Mouse (Mus musculus) left cerebral cortex, adult 18-20 months (tissue): ENCODE measurements at regions not wholly inside any gene's neighbourhood (a gene's known extent, or its start where the extent isn't known, plus 50 kb on each side); places are given as distances from the start of the nearest gene placed in this dataset.
"Not testable (repeated sequence)": the region's sequence is repeated elsewhere in the genome, so short reads cannot be mapped to it uniquely, and the experiment has no call there.

Experiments
- DNase-seq, 2 experiments: peaks; one replicate each; pipeline ENCODE4 v3.0.0; 2021 to 2022; ENCODE audit warnings: low spot score in 2 of 2, mixed read lengths in 1 of 2

DNA sequence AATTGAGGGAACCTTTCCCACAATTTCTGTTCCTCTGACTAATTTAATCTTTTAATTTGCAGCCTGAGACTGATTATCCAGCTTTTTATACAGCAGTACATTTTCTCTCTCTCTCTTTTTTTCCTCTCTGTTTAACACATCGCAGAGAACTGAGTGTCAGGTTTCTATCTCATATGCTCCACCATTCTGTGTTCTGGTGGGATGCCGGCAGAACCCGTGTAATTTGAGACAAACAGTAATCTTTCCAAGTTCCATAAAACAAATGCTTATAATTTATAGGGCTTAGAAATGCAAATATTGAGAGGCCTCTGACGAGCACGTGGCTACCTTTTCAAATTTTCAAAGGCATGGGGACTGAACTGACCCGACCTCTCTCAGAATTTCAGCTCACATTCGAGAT lies 59.1 kb downstream of the Zbtb18 start:
- no peak for DNase-seq

DNA sequence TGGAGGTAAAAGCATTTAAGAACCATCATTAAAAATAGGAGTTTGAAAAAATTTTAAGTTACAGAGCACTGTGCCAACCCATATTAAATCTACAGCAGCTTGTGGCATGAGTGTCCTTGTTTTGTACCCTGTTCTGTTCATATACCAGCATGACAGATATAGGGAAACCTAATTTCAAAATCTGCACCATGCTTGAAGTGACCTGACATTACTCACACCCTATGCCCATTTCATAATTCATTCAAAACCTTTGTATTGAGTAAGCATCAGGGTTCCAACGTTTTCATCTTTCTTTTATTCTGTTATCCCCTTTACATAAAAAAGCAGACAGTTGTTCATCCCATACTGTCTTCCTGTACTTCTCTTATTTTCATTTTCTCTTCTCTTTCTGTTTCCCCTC lies 61.8 kb downstream of the Zbtb18 start:
- no peak for DNase-seq

DNA sequence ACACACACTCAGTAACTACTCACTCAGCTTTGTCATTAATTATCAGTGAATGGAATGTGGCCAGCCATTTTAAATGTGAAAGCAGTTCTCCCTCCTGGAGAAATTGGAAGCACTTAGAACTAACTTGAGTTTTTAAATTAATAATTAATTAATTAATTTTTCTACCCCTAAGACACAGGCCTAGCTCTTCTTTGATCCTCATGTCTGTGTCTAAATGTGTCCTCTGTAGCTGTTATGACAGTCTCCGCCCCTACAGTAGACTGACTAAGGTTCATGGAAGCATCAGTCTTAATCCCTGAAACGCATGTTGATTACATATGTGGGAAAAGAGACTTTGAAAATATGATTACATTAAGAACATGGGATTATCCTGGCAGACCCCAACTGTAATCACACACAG lies 62.6 kb downstream of the Zbtb18 start:
- no peak for DNase-seq

DNA sequence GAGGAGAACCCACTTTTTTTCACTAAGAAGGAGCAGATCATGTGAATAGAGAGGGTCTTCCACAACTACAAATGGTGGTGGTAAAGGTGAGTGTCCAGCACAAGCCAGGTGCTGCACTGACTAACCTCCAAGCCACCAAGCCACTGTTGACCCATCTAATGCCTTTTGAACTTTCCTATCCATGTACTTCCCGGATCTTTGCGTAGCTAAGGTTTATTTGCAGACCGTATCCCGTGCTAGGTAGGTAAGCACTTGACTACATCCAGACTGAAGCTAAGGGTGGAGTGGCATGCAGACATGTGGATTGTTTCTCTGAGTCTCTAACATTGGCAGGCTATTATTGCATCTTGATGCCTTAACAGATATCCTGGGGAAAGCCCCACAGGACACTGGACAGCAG lies 65.2 kb downstream of the Zbtb18 start:
- not testable (repeated sequence) for DNase-seq

DNA sequence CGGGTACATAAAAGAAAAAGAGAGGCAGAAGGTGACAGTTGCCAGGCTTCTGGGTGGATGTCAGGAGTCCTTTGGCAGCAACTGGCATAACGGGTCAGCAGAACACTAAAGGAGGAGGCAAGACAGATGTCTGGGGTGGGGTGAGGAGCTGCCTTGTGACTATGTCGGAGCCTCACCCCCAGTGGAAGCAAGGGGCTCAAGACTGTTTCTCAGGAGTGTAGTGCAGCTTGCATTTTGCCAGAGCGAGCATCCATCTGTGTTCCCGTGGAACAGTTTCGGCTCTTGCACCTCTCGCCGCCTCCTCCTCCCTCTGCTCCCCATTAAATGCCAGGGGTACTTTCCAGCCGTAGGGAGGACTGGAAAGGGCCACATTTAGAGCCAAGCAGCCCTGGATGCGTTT lies 67.6 kb downstream of the Zbtb18 start:
- peak; percentile 33 to 36 for DNase-seq

DNA sequence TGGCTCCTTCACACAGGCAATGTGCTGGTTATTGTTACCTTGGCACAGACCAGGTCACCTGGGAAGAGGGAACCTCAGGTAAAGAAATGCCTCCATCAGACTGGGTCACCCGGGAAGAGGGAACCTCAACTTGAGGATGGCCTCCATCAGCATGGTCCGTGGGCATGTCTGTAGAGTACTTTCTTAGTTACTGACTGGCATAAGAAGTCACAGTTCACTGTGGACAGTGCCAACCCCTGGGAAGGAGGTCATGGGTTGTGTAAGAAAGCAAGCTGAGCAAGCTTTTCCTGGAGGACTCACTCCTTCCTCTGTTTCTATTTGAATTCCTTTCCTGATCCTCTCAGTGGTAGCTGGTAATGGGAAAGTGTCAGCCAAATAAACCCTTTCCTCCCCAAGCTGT lies 70.0 kb downstream of the Zbtb18 start:
- DNase-seq = no peak

DNA sequence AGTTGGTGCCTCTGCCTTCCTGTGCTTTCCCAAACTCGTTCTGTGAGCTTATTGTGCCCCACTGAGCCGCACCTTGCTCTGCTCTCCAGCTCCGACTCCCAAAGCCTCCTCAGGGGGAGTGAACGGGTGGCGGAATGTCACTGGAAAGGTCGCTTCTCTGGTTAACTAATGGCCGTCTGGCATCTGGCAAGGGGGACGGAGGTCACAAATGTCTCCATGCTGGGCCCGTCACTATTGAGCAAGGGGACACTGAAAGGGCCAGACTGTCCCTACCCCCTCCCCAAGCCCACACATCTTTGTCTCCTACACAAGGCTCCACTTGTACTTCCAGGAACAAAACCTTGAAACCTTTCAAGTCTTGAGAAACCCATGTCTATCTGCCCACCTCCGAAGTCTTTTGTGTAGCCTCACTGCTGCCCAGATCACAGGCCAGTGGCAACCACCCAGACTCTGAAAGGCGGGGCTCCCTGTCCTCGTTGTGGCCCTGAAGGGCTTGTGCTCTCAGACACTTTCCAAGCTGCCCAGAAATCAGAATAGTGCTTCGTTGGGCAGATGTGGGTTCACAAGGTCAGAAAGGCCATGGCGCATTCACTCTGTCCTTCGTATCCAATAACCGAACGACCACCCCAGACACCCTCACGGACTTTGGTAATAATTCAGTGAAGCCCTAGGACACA lies 75.9 kb downstream of the Zbtb18 start:
- no peak for DNase-seq

DNA sequence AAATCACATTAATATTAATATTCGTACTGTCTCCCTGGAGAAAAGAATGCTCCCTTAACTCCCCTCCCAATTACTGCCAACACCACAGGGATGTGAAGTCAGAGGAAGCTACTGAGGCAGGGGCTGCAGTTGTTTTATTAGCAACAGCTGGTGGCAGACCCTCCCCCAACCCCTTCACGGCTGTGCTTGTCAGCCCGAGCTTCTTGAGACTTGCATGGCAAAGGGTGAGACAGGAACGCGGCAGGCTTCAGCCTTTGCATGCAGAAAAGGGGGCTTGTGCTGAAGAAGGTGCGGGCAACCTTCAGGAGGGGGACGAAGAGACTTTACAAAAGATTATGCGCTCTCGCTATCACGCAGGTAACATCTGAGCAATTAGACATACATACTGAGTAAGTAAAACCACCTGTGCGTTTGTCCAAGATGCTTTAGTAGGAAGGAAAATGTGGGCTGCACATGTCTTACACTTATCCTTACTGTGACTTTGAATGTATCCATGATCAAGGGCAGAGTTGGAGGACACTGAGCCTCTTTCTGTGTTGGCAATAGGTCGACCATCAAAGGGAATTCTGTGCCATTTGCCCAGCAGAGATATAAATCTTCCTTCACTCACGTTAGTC lies 76.9 kb downstream of the Zbtb18 start:
- no peak for DNase-seq

DNA sequence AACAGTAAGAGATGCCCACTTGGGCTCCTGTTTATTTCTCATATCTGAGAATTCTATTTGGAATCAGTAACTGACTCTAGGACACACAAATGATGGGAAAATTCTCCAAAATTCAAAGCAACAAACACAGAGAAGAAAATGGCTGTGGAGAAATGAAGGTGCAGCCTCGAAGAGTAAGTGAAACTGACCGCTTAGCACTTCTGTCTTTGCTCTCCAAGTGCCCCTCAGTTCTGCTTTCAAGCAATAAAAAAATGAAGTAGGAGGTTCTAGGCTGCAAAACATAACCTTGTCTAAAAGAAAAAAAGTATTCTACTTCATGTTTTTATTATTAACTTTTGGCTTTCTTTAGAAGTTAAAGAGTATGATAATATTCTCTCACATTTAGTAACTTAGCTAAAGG lies 79.0 kb downstream of the Zbtb18 start:
- DNase-seq = no peak

DNA sequence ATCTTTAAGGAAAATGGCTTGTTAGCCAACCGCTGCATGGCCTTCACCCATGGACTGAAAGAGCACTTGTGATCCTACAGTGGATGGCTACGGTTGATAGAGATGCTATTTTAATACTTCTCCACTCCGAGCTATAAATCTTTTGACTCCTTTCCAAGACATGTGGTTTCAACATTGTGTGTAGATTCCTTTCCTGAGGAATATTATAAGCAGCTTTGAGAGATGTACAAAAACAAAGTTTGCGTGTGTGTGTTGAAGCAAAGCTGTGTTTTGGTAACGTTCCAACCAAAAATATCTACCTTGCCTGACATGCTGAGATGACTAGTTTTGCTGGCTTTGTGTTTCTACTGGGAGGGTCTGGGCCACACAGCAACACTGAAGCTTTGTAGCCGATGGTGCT lies 83.0 kb downstream of the Zbtb18 start:
- DNase-seq = no peak

DNA sequence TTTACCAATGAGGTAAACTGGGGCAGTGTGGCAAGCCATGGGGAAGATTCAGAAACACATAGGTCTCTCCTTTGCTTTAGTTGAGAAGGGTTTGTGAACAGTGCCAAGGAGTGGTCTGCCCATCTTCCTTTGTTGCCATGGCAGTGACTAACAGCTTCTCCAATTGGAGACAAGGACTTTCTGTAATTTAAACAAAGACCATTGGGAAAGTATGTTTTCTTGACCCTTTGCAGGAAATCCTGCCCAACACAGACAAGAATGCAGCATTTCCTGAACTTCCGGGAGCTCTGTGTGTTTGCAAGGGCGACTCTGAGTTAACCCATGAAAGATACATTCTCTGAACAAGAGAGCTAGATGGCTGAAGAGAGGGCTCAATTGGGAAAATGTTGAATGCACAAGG lies 89.6 kb downstream of the Zbtb18 start:
- DNase-seq = no peak

DNA sequence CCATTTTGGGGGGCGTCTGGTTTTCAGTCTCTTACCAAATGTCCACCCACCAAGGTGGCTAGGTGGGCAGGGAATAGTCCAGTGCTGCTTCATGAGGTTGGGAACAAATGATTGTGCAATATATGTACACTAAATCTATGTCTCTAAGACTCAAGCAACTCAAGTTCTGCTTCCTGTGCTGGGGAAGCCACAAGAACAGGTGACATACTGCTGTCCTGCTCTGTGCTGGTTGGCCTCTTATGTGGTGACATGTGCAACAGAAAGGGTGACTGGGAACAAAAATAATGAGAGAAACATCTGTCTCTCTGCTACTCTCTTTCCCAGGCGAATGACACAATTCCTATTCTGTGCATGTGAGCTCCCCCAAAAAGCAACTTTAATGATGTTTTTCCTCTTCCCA lies 90.5 kb downstream of the Zbtb18 start:
- DNase-seq = no peak

DNA sequence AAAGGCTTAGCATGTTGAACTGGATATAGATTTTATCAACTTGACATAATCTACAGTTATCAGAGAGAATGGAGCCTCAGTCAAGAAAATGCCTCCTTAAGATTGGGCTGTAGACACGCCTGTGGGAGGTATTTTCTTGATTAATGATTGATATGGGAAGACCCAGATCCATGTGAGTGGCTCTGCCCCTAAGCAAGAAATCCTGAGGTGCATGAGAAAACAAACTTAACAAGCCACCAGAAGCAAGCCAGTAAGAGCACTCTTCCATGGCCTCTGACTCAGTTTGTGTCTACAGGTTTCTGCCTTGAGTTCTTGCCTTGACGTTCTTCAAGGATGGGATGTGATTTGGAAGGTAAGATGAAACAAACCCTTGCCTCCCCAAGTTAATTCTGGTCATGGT lies 91.2 kb downstream of the Zbtb18 start:
- no peak for DNase-seq

DNA sequence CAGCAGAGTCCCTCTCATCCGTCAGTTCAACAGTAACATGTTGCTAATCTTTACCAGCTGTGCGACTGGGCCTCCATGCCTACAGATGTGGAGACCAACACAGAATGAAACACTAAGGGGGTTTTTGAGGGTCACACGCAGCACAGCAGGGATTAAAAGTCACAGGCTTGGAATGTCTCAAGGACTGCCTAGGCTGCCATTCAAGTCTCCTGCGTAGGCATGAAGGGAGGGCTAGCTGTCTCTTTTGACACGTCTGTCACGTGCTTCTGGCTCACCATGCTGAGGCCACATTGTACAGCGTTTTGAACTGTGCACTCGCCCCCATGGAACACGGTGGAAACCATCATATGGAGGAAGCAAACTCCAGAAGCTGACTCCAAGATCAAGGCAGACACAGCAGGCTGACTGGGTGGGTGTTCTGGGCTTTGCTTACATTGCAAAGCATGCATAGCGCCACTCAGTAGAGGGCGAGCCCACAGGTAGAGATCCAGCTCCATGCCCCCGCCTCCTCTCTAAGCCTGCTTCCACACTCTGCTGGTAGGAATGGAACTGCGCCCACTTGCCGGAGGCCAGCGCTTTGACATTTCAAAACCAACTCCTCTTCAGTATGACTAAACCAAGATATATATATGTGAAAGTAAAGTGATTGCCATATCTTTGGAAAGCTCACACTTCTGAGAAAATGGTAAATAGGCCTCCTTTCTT lies 103.0 kb downstream of the Zbtb18 start:
- peak; percentile 70 to 85 for DNase-seq

DNA sequence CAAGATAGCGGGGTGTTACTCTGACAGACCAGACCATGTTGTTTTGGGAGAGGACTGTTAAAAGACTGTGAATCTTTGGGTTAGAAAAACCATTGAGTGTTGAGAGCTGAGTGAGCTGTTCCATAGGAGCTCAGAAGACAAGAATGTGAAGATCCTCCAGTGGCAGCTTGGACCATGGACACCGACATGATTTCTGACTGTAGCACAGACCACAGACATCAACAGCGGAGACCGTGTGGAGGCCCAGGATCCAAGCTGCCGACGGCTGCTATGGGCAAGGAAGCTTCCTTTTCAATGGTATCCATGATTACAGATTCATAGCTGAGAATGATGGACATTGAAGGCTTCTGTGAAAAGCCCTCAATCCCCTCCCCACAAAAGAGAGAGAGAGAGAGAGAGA lies 105.6 kb downstream of the Zbtb18 start:
- no peak for DNase-seq

DNA sequence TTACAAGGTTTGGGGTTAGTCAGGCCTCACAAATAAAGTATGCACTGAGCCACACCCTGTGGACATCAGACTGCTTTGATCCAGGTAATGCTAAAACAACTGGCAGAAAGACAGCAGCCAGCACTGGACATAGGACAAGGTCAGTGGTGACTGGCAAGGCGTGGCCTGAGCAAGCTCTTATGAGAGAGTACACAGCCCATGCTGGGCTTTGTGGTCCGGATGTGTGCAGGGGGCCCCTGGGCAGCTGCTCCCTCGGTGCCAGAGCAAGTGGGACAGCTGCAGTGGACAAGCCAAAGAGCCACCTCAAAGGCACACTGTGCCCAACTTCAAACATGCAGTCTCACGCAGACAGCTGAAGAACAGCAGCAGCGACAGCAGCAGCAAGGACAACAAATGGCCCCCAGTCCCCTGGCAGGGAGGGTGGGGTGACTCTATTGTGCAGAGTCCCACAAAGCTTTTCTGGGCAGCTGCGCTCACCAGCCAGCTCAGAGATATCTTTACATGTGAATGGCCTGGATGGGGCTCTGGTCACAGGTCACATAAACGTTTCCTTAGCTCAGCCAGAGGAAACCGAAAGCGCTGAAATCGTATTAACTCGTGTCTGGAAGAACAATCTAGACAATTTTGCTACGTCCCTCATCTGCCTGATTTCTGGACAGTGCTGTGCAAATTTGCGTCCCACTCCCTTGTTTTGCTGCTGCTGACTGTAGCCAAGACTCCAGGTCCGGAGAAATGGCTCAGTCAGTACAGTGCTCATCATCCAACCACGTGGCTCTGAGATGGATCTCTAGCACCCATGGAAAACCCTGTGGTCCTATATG lies 113.5 kb downstream of the Zbtb18 start:
- no peak for DNase-seq

DNA sequence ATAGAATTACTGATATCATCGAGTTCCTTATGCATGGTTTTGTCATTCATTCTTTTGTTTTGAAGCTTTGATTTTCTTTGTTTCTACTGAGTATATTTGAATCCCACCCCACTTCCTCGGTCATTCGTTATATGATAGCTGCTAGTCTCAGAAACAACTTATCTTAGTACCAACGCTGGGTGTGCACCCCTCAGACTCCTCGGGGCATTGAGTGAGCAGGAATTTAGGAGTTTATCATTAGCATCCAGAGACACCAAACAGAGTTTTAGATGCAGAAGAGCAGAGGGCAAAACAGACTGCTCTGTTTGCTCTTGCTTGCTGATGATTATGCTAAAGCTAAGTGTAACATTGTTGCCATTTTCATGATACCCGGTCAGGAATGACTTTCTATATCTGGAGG lies 115.3 kb downstream of the Zbtb18 start:
- no peak for DNase-seq

DNA sequence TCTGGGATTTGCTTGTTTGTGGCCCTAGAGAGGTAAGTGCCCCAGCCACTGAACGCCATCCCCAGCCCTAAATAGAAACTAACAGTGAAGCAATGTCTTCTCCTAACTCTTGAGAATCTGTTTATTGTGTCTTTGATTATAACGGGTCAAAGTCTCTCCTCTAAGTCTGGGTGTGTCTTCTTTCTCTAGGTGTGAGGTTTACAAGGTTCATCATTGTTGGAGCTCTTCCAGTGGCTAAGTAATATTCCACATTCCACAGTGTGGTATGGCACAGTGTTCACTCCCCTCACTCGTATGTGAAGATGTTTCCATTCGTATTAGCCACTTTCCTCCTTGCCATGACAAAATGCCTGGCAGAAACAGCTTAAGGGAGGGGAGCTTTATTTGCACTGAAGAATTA lies 115.7 kb downstream of the Zbtb18 start:
- no peak for DNase-seq

DNA sequence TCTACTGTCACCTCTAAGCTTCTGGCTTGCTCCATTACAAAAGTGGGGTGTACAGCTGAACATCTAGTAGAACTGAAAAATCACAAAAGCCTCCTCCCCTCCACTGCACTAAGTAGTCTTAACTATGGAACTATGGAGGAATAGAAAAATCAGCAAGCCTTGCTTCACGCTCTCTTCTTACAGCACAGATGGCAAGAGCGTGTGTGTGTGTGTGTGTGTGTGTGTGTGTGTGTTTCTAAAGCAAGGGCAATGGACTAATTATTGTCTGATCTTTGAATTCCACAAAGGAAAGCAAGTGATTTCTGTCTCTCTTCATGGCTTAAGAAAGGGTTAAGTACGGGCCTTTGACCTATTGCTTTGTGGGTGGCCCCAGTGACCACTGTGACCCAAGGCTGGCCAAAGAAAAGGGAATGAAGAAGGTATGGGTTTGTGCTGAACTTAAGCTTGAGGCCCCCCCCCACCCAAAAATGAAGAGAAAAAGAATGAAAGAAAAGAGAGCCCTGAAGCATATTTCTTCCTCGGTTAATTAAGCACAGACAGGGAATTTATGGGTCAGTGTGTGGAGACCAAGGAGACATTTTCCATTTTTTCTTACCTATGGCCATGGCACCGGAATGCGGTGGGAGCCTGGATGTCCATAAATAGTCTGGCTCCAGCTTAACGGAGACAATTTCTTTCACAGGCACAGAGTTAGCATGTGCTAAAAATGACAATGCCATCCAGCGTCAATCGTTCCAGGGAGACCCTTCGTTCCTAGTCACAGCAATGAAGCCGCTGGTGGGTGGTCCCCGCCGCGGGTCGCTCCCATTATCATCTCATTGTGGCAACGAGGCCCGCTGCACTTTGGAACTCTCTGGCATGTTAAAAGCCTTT lies 119.8 kb downstream of the Zbtb18 start:
- no peak for DNase-seq

DNA sequence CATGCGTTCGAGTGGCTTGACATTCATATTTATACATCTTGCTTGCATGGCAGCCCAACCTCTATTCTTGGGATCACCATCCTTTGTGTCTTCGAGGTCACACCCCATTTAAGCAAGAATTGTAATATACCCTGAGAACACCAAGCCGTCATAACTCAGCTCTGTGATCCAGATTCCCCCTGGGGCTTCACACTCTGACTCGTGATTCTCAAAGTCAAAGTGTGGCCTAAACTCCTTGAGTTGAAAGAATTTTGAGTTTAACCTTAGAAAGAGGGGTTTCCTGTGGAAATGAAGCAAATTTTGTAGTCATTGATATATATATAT lies 120.4 kb downstream of the Zbtb18 start:
- no peak for DNase-seq

DNA sequence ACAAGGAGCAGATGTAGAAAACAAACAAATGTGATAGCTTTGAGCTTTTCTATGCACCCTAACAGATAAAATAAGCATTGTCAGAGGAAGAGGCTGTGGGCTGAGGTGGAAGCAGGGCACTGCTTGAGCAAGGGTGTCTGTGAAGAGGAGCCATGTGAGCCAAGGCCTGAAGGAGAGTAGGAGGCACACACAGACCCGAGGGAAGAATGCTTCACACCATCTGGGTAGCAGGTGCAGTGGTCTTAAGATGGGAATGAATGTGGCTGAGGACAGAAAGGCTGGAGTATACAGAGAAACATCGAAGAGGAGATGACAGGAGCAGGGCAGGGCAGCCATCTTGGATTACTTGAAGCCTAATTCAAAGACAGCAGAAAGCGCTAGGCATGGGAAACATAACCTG lies 123.5 kb downstream of the Zbtb18 start:
- no peak for DNase-seq
